Mouse (Mus musculus) lung, postnatal 36 days (tissue): ENCODE measurements around the gene Actl6b.
A peak's percentile ranks its signal among the peaks of the same experiment; 100 is the strongest.
"Not testable (repeated sequence)": the region's sequence is repeated elsewhere in the genome, so short reads cannot be mapped to it uniquely, and the experiment has no call there.

ENCODE experiments used
- DNase-seq: peaks from one replicate; pipeline ENCODE4 v3.0.0; 2022; ENCODE audit warnings: mixed read lengths

Actl6b gene

DNA sequence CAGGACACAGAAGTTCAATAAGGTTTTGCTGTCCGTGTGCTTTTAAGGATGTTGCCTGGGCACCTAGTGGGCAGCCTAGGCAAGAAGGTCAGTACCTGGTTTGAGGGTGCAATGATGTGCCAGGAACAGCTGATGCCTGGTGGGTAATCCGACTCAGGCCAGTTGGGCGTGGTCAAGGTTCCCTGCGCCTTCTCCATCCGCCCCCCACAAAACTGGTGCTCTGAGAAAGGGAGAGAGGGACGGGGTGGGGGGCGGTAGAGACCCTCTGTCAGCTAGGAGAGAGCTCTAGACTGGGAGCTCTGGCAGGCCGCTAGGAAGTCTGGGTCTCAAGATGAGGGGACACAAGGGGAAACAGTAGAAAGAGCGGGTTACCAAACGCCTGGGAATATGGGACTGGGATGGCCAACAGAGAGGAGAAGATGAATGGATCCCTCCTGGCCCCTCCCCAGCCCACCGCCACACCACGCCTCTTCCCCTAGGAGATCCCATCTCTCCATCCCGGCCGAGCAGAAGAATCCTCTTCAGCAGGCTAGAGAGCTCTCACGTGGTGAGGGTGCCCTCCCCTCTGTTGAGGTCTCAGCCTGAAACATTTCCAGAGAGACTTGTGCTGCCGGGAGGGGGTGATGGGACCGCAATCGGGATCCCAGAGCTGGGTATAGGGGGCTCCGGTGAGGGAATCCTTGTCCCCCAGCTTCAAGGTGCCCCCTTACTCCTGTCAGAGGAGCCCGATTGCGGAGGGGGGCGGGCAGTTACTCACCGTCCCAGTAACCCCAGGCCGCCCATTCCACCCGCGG is 54.7 kb downstream of the Actl6b start:
- DNase-seq: no peak

DNA sequence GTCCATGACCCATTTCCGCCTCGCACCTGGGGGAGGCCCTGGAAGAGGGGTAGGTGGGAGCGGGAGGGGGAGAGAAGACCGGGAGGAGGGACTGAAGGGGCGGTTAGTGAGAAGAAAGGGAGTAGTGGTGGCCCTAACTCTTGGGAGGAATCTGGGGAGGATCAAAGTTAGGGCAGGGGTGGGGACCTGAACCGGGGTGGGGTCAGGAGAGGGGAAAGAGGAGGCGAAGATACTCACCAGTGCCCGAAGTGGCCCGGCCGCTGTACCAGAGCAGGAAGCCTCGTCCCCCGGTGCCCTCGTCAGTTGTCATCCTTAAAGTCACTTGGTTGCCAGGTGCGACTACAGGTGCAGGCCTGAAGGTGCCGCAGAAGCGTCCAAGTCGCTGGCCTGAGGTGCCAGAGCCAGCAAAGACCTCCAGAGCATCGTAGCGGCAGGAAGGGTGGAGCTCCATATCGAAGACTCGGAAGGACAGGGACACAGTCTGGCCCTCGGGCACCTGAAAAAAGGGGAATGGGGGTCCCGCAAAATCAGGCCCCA is 55.4 kb downstream of the Actl6b start:
- no peak for DNase-seq

DNA sequence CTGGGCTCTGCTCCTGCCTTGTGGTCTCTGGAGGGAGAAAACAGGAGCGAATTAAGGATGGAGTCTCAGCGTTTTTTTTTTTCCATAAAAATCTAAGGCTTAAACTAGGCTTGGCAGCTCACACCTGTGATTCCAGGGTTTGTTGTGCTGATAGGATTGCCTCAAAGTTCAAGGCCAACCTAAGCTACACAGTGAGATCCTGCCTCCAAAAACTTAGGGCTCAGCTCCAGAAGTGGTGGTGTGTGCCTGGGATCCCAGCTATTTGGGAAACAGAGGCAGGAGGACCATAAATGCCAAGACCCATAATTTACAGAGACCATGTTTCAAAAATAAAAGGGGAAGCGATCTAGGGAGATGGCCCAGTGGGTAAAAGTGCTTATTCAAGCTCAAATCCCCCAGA is 56.0 kb downstream of the Actl6b start:
- no peak for DNase-seq

DNA sequence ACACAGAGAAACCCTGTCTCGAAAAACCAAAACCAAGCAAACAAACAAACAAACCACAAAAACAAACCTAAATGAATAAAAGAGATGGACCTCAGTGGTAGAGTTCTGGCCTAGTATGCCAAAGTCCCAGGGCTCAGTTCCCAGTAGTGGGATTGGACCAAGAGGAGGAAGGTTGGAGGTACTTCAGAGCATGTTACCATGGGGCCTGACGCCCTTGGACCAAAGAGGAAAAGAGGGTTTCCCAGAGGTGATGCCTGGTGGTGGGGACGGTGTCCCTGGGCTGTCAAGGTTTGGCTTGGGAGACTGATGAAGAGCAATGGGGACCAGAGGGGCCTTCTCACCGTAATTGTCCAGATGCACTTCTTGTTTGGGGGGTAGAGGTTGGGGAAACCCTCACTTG is 56.7 kb downstream of the Actl6b start:
- DNase-seq: no peak

DNA sequence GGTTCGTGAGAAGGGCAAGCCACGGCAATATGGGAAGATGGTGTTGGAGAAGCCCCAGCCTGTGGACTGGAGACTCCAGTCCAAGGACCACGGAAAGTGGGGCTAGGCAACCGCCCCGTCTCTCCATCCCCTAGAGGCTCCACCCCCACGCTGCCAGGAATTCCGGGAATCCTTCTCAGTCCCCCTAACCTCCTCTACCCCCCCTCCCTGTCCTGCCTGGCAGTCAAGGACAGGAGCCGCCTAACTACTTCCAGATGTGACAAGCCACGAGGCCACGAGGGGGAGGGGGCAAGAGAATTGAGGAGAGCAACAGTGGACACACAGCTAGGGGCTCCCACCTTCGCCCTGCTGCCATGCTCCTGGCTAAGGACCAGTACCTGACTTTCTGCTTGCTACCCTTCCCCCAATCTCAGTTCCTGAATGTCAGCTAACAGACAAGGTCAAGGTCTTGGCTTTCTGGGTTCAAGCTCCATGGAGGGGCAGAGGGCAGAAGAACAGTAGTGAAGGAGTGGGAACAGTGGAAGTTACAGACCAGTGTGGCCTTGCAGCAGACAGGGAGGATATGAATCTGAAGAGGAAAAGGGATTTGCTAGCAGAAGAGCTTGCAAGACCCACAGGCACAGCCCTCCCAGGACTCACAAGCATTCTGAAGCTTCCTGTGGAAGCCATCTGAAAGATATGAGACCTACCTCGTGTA is 57.4 kb downstream of the Actl6b start:
- DNase-seq: peak; percentile 84

DNA sequence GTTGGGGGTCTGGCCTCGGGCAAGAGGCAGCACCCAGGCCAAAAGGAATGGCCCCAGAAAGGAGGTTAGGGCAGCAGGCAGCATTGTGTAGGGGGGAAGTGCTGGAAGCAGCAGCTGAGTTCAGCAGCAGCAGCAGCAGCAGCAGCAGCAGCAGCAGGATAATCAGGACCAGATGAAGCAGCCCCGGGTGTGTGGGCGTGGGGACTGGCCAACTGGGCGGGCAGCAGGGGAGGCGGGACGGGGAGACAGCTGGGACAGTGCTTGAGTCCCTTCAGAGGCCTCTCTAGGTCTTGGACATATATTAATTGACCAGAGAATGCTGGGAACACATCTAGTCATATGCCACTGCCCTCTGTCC is 57.9 kb downstream of the Actl6b start:
- peak; percentile 54 for DNase-seq

DNA sequence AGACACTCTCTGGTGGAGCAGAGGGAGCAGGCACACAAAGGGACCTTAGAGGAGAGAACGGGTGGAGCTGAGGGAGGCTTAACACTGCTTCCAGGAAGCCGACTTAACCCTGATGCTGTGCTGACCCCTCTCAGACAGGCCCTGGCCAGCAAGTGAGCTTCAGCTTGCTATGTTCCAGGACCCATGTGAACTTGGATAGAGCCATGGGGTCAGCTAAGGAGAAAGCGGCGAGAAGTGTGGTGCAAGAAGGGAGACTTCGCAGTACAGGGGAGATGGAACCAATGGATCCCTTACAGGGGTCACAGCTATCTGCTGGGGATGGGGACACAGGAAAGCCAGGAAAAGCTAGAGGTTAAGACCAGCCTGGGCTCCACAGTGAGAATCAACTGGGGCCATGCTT is 59.8 kb downstream of the Actl6b start:
- DNase-seq: peak; percentile 34

DNA sequence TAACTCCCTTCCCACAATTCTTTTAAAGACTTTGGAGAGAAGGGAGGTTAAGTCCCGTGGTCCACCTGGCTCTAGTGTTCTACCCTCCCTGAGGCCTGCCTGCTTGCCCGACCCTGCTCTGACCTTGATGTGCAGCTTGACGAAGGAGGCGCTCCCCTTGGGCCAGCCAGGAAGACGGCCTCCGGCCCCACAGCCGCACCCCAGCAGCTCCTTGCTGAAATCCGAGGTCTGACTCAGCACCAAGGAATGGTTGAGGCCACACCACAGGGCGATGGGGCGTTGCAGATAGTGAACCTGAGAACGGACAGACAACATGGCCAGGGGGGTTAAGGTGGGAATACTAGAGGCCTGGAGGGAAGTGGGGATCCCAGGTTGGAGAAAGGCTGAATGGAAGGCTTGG is 60.2 kb downstream of the Actl6b start, which contains the start of gene Pcolce:
Pcolce (minus strand) TSS at position 235 of the 400 bp plus-strand sequence.
- peak; percentile 56 for DNase-seq

DNA sequence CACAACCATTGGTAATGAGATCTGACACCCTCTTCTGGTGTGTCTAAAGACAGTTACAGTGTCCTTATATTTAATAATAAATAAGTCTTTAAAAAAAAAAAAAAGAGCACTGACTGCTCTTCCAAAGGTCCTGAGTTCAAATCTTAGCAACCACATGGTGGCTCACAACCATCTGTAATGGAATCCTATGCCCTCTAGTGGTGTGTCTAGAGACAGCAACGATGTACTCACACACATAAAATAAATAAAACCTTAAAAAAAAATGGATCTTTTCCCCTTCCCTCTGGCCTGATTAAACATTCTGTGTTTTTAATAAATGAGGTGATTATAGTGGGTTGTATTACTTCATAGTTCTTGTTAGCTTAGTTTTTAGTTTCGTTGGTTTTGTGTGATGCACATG is 61.6 kb downstream of the Actl6b start:
- not testable (repeated sequence) for DNase-seq

DNA sequence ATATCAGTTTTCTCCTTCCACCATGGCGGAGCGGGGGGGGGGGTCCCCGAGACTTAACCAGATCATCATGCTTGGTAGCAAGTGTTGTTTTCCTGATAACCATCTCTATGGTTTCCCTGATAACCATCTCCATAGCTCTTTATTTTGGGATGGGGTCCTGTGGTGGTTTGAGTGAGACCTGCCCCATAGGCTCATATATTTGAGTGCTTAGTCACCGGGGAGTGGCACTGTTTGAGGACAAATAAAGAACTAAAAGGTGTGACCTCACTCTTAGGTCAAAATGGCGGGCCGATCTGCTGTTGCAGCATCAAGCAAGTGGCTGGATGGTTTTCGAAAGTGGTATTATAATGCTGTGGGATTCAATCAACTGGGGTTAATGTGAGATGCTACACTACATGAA is 62.0 kb downstream of the Actl6b start:
- no peak for DNase-seq
